Mouse (Mus musculus) granulocyte monocyte progenitor cell, adult 5-6 weeks (primary cell): ENCODE data around the gene Cntf. TPM values are rescaled to one million over a fixed set of nuclear protein-coding genes. Genes with fewer than 3 reads are reported as not detected.
A peak's percentile ranks its signal among the peaks of the same experiment; 100 is the strongest.

Experiments used
- ATAC-seq: replicated peaks from 2 replicates; pipeline ENCODE4 v1.8.0; 2016; ENCODE audit warnings: mild to moderate bottlenecking, moderate TSS enrichment, inconsistent platforms; ENCODE audit not compliant: poor library complexity, severe bottlenecking
- total RNA-seq, 2 experiments: library from RNA; stranded (forward) in 1 of 2; stranded (reverse) in 1 of 2; fragments of 200-712, 200-1000 nt in 1 of 2; fragments of >200 nt in 1 of 2; fragmentation: Nextera tagmentation in 1 of 2; gene quantifications; 2 replicates each; pipeline ENCODE4 v1.2.3; 2014 to 2017

The Cntf gene
- total RNA-seq (2014; fragmentation: Nextera tagmentation) (8.0 TPM in 1 of 2 replicates, not detected in the other), total RNA-seq (2017) (1.2 and 1.4 TPM in 2 replicates)

GRCm38 (mm10) chr19:12765308-12765707, at the start of gene Cntf:
Gene Cntf (minus strand): TSS chr19:12765632.
- ATAC-seq, result no peak

- no peak for ATAC-seq
Measured at GRCm38 (mm10) chr19:12813883-12814282, 48.5 kb upstream of the Cntf start.

- no peak for ATAC-seq
Measured at GRCm38 (mm10) chr19:12812644-12813364, 47.4 kb upstream of the Cntf start.

- ATAC-seq, result no peak; the same call in 1 of the 2 replicates
Measured at GRCm38 (mm10) chr19:12806214-12806613, 40.8 kb upstream of the Cntf start.

- peak; percentile 61 for ATAC-seq
Measured at GRCm38 (mm10) chr19:12805730-12806129, 40.3 kb upstream of the Cntf start.

GRCm38 (mm10) chr19:12804237-12804636, 38.8 kb upstream of the Cntf start:
- no peak for ATAC-seq

GRCm38 (mm10) chr19:12802830-12803229, 37.4 kb upstream of the Cntf start:
- no peak for ATAC-seq

GRCm38 (mm10) chr19:12801046-12801445, 35.6 kb upstream of the Cntf start:
- peak; percentile 50 for ATAC-seq

GRCm38 (mm10) chr19:12800621-12801020, 35.2 kb upstream of the Cntf start:
- no peak for ATAC-seq

GRCm38 (mm10) chr19:12799081-12799480, 33.6 kb upstream of the Cntf start:
- no peak for ATAC-seq

GRCm38 (mm10) chr19:12798404-12798803, 33.0 kb upstream of the Cntf start:
- ATAC-seq, result peak; percentile 8

- ATAC-seq, result no peak
Measured at GRCm38 (mm10) chr19:12797071-12797470, 31.6 kb upstream of the Cntf start.

GRCm38 (mm10) chr19:12796328-12796931, 31.0 kb upstream of the Cntf start:
- peak; percentile 38 for ATAC-seq

- ATAC-seq, result peak; percentile 60
Measured at GRCm38 (mm10) chr19:12795511-12796327, 30.3 kb upstream of the Cntf start, which contains the start of the genes Zfp91 and Lpxn. Gene Zfp91 (minus strand): TSS chr19:12796126. Gene Lpxn (plus strand): TSS chr19:12796193.

GRCm38 (mm10) chr19:12795110-12795509, 29.7 kb upstream of the Cntf start:
- ATAC-seq, result no peak

- peak; percentile 45 for ATAC-seq
Measured at GRCm38 (mm10) chr19:12794056-12795044, 28.9 kb upstream of the Cntf start.

- no peak for ATAC-seq
Measured at GRCm38 (mm10) chr19:12792374-12792773, 26.9 kb upstream of the Cntf start.

- ATAC-seq, result no peak
Measured at GRCm38 (mm10) chr19:12787721-12788120, 22.3 kb upstream of the Cntf start.

- ATAC-seq, result no peak
Measured at GRCm38 (mm10) chr19:12786803-12787395, 21.5 kb upstream of the Cntf start.
